Mouse (Mus musculus) cerebellum, adult 2 months (tissue): Measurements from ENCODE around the gene Bcan.

ENCODE experiments used
- CTCF ChIP-seq: fragments of 200-500 bp; IDR thresholded peaks from 2 replicates; pipeline ENCODE4 v1.5.1; 2011; ENCODE audit warnings: low read depth, mild to moderate bottlenecking, control low read depth, low read length, moderate library complexity, borderline replicate concordance; ENCODE audit not compliant: insufficient read depth
- POLR2A ChIP-seq: fragments of 200-500 bp; IDR thresholded peaks from 2 replicates; pipeline ENCODE4 v1.6.1; 2011; ENCODE audit warnings: low read length, control low read depth, borderline replicate concordance; ENCODE audit not compliant: insufficient read depth

- TF ChIP-seq CTCF = no peak
- TF ChIP-seq POLR2A = no peak
Observed at GRCm38 (mm10) chr3:87949955-87950515, 50.0 kb downstream of the Bcan start.
